Mouse (Mus musculus): ENCODE results near the gene Klf7.

The Klf7 gene

GRCm38 (mm10) chr1:64066320-64067254, 55.5 kb downstream of the Klf7 start:
- peak; percentile 81 for DNase-seq (ENCODE audit: low read depth, low spot score)

GRCm38 (mm10) chr1:64061488-64061887, 60.6 kb downstream of the Klf7 start:
- no peak for DNase-seq (ENCODE audit: low read depth, low spot score)

GRCm38 (mm10) chr1:64060699-64061454, 61.2 kb downstream of the Klf7 start:
- DNase-seq (ENCODE audit: low read depth, low spot score), result no peak

DNA sequence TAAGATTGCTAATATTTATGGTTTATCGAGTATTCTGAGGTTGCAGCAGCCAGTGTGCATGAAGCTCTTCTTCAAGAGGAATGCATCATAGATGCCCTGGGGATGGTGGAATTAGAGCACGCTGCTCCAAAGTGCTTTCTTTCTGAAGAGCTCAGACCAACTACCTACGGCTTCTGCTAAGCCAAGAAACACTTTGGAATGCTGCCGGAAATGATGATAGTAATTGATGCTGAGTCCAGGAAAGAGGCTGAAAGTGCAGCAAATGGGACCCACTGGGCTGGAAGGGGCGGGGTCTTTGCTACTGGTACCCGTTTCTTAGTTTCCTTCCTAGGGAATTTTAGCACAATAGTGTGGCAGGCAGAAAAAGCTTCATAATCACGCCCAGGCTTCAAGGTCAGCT, 62.0 kb downstream of the Klf7 start:
- DNase-seq (ENCODE audit: low read depth, low spot score), result no peak

DNA sequence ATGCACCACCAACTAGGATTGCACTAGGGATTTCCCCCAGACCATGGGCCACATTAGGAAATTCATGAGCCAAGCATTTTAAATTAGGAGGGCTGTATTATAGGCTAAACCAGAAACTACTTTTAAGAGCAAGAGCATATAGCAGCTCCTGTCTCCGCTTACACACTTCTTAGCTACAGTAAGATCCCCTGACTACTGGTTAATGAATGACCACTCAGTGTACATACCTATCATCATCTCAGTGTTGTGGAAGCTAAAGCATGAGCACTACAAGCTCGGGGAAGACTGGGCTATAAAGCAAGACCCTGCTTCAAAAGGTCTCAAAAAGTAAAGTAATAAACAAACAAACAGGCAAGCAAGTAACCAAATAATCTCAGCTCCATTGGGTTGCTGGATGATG, 65.5 kb downstream of the Klf7 start:
- DNase-seq (ENCODE audit: low read depth, low spot score), result no peak

DNA sequence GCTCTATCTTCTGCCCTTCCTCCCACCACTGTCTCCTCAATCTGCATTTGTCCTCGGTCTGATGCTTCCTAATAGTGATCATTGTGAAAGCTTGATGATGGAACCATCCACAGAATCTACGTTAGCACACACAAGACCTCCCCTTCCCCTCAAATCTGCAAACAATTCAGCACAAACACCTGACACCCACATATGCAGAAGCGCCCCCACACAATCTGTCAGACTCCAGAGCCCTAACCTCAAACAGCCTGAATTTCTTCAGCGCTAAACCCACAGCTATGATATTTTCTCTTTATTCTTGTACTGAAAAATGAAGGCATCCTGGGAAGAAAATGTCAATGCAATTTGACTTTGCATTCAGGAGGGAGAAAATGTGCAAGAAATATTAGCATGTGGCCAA, 66.1 kb downstream of the Klf7 start:
- DNase-seq (ENCODE audit: low read depth, low spot score), result peak; percentile 83

GRCm38 (mm10) chr1:64055210-64055609, 66.9 kb downstream of the Klf7 start:
- no peak for DNase-seq (ENCODE audit: low read depth, low spot score)

DNA sequence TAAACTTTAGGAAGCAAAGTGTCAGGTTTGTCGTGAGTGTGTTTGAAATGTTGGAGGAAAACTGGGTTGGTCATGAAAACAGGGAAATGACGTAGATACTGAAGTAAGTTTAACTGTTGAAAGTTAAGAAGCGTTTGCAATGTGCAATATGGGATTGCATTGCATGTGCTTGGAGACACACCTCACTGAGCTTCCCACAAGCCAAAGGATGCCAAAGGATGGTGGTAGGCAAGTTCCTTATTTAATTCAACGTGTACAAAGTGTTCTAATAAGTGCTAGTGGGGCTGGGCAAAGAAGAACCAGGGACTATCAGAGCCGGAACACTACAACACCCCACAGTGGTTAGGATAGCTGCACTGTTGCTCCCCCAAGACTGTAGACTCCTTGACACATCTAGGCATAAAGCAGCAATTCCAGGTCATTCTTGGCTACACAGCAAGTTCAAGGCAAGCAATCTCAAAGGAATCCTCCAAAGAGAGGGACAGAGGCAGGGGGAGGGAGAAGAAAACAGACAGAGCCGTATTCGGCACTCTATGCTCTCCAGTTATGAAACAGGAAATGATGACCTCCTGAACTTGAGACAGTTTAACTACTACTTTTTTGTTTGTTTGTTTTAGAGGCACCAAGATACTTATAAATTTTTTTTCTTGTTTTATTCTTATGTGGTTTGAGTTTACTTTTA, 69.9 kb downstream of the Klf7 start:
- DNase-seq (ENCODE audit: low read depth, low spot score), result no peak

DNA sequence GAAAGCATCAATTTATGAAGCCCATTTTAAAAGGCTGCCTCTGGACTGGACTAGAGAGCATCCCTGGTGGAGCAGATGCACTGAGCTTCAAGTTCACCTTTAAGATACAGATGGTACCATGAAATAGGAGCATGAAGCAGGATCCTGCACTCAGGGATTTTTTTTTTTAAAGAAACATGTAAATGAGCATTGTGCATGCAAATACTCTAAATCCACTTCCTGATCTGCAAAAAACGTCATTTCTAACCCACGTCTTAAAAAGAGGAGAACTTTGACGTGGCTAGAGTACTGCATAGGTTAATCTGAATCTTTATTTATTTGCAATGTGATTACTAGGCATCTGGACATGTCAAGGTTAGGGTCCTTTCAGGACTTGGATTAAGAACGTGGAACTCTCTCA, 73.5 kb downstream of the Klf7 start:
- no peak for DNase-seq (ENCODE audit: low read depth, low spot score)

- no peak for DNase-seq (ENCODE audit: low read depth, low spot score)
Measured at GRCm38 (mm10) chr1:64046802-64047156, 75.3 kb downstream of the Klf7 start.

GRCm38 (mm10) chr1:64046087-64046801, 75.8 kb downstream of the Klf7 start:
- DNase-seq (ENCODE audit: low read depth, low spot score), result no peak

GRCm38 (mm10) chr1:64044577-64044976, 77.5 kb downstream of the Klf7 start:
- DNase-seq (ENCODE audit: low read depth, low spot score), result no peak

- no peak for DNase-seq (ENCODE audit: low read depth, low spot score)
Measured at GRCm38 (mm10) chr1:64040831-64041383, 81.2 kb downstream of the Klf7 start.

DNA sequence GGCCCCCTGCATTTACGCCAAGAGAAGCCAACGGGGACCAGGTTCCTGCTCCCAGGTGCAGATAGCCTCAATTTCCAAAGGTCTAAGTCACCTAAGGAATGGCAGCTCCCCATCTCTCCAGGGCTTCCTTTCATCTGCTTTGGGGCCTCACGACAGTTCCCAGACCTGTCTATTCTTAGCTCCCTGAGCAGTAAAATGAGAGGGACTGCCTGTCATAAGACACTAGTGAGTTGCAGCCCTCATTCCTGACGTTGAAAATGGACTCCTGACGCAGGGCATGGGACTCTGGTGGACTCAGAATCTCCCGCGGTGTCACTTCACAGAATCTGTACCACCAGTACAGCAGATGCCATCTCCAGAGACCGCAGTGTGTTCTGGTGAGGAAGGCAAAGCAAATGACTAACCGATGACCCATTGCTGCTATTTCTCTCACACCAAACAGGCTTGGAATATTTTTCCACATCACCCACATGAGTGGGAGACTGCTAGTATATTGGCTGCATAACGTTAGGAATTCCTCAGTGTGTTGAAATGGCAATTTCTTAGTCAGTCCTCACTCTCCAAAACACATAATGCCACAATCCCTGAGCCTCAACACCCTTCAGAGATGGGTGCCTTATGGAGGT, 81.9 kb downstream of the Klf7 start:
- no peak for DNase-seq (ENCODE audit: low read depth, low spot score)

DNA sequence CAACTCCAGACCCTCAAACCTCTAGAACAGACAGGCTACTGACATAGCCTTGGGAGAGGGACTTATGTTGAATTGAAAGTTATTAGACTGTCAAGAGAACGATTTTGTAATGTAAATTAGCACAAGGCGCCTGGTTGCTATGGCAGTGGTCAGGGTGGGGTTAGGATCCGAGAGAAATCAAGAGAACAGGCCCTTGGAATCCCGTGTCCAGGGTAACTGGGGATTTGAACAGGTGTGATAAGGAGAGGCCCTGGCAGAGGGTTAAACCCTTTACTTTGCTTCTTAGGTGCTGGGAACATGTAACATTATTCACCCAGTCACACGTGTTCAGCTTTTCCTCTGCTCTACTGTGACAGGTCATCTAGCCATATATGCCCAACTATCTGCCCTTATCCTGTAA, 83.7 kb downstream of the Klf7 start:
- DNase-seq (ENCODE audit: low read depth, low spot score), result no peak

GRCm38 (mm10) chr1:64037800-64038199, 84.3 kb downstream of the Klf7 start:
- DNase-seq (ENCODE audit: low read depth, low spot score), result peak; percentile 59

DNA sequence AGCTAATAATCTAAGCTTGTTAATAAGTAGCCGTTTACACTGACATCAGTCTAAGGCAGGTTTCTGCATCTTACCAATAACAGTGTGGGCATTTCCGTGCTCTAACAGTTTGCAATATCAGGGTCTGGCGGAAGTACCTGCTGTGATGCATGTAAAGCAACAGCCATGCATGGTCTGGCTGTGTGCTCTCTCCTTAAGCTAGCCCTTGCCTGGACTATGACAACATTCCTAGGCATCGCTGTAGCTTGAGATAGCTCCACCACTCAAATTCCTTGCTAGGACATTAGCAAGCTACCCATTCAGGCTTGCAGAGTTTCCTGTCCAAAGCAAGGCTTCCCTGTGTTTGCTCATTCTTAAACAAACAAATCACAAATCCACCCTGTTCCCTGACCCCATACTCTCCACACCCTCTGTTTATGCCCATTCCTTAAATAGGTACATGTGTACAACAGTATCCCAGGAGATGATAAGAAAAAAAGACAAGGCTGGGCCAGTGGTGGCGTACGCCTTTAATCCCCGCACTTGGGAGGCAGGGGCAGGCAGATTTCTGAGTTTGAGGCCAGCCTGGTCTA, 85.1 kb downstream of the Klf7 start:
- no peak for DNase-seq (ENCODE audit: low read depth, low spot score)

DNA sequence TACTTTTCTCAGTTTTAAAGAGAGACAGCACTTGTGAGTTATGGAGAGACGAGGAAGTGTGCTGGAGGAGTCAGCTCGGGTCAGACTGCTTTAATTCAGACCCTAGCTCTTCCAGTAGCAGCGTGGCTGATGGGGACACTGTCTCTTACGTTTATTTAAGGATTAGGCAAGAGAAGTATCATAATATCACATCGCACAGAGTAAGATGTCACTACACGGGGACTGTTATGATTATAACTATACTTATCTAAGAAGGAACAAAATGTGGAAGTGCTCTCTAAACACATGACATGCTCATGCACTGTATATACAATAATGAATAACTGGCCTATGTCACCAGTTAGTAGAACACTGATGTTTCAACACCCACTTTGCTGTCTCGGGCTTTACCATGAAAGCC, 86.3 kb downstream of the Klf7 start:
- no peak for DNase-seq (ENCODE audit: low read depth, low spot score)

DNA sequence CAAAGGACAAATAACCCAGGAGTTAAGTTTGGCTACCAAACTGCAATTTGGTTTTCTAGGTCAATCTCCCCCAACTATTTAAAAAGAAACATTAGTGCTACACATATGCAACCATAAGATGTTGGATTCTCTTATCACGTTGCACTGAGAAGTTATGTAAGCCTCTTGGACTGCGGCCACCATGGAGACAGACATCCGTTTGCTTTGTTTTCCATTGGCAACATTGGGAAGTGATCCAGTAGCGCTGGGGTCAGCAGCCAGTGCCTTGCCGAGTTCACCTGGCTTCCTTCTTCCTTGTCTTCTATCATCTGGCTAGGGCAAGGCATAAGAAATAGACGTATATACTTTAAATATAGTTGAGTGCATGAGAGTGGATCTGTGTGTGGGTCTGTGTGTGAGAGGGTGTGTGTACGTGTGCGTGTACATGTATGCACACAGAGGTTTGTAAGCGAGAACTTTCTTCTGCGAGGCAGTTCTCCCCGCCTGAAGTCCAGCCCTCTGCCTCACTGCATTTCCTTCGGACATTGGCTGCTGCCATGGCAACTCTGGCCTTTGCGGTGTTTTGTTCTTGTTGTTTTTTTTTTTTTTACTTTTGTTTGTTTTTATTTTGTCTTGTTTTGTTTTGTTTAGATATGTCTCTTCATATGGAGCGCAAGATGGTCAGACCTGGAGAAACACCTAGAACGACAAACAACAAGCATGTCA, 86.8 kb downstream of the Klf7 start:
- no peak for DNase-seq (ENCODE audit: low read depth, low spot score)

Measured in telencephalon, adult 2 months (tissue).